Mouse (Mus musculus): ENCODE data around the gene Itpr2. TPM values are rescaled to one million over a fixed set of nuclear protein-coding genes. Genes with fewer than 3 reads are reported as not detected.

The Itpr2 gene
- polyA plus RNA-seq, 1 experiment, result 25.5 TPM

GRCm38 (mm10) chr6:146513384-146513783 lies 11.4 kb upstream of the Itpr2 start:
- no peak overlapping the region for H3K4me3 ChIP-seq (replicated peaks; ENCODE audit: extremely low read depth, low read depth, low read length)
- DNase-seq, result no peak
- H3K4me1 ChIP-seq (ENCODE audit: control insufficient read depth, insufficient read depth, low read length), result peaks cover 6% of the 10 kb centered on the region; the same call in 1 of the 2 replicates
- TF ChIP-seq CTCF (IDR thresholded peaks at IDR 0.05; ENCODE audit: insufficient read depth, low read length), result no peak
- no peak for TF ChIP-seq POLR2A (IDR thresholded peaks at IDR 0.05; ENCODE audit: borderline replicate concordance, extremely low read depth, low read depth, low read length)
- 70% methylated on average over 8 of the region's 8 CpGs for WGBS

- Histone ChIP-seq H3K4me1 (ENCODE audit: control insufficient read depth, insufficient read depth, low read length) (peaks cover 6% of the 10 kb centered on the region; the same call in 1 of the 2 replicates), H3K4me3 (replicated peaks; ENCODE audit: extremely low read depth, low read depth, low read length) (no peak overlapping the region)
- no peak for TF ChIP-seq CTCF (IDR thresholded peaks at IDR 0.05; ENCODE audit: insufficient read depth, low read length)
- WGBS, result 82% methylated on average over 8 of the region's 8 CpGs
- no peak for DNase-seq
These were observed 9.5 kb upstream of the Itpr2 start for GRCm38 (mm10) chr6:146511511-146511910.

- no peak for TF ChIP-seq POLR2A (IDR thresholded peaks at IDR 0.05; ENCODE audit: borderline replicate concordance, extremely low read depth, low read depth, low read length)
- no peak for TF ChIP-seq CTCF (IDR thresholded peaks at IDR 0.05; ENCODE audit: insufficient read depth, low read length)
These were observed 7.9 kb upstream of the Itpr2 start for GRCm38 (mm10) chr6:146509891-146510290.

DNA sequence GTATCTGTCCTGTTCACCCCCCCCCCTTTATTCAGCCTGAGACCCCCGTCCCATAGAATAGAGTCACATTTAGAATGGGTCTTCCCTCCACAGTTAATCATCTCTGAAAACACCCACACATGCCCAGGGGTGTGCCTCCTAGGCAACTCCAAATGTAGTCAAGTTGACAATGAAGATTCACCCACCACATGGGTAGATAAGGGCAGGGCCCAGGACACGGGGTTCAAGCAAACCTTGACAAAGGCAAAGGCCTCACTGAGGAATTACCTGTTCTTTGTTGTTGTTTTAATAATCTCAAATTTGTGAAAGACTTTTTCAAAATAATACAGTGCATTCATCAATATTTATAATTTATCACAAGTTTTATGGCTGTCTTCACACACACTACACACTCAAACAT lies 2.4 kb upstream of the Itpr2 start:
- no peak for DNase-seq
- peaks cover 3% of the 10 kb centered on the region; the same call in 1 of the 2 replicates for H3K4me1 ChIP-seq (ENCODE audit: control insufficient read depth, insufficient read depth, low read length)
- 80% methylated on average over 2 of the region's 2 CpGs for WGBS
- no peak overlapping the region for H3K4me3 ChIP-seq (replicated peaks; ENCODE audit: extremely low read depth, low read depth, low read length)
- TF ChIP-seq POLR2A (IDR thresholded peaks at IDR 0.05; ENCODE audit: borderline replicate concordance, extremely low read depth, low read depth, low read length) (no peak), CTCF (IDR thresholded peaks at IDR 0.05; ENCODE audit: insufficient read depth, low read length) (no peak)

More at GRCm38 (mm10) chr6:146509891-146510290, 7.9 kb upstream of the Itpr2 start:
- Histone ChIP-seq H3K4me1 (ENCODE audit: control insufficient read depth, insufficient read depth, low read length) (peaks cover 4% of the 10 kb centered on the region; the same call in 1 of the 2 replicates), H3K4me3 (replicated peaks; ENCODE audit: extremely low read depth, low read depth, low read length) (no peak overlapping the region)
- 100% methylated on average over 2 of the region's 2 CpGs for WGBS
- no peak for DNase-seq

- H3K4me3 ChIP-seq (replicated peaks; ENCODE audit: extremely low read depth, low read depth, low read length), result peak overlapping the region; percentile 69
- TF ChIP-seq POLR2A (IDR thresholded peaks at IDR 0.05; ENCODE audit: borderline replicate concordance, extremely low read depth, low read depth, low read length) (no peak), CTCF (IDR thresholded peaks at IDR 0.05; ENCODE audit: insufficient read depth, low read length) (no peak)
These were observed 833 bp upstream of the Itpr2 start for GRCm38 (mm10) chr6:146502856-146503255.

DNA sequence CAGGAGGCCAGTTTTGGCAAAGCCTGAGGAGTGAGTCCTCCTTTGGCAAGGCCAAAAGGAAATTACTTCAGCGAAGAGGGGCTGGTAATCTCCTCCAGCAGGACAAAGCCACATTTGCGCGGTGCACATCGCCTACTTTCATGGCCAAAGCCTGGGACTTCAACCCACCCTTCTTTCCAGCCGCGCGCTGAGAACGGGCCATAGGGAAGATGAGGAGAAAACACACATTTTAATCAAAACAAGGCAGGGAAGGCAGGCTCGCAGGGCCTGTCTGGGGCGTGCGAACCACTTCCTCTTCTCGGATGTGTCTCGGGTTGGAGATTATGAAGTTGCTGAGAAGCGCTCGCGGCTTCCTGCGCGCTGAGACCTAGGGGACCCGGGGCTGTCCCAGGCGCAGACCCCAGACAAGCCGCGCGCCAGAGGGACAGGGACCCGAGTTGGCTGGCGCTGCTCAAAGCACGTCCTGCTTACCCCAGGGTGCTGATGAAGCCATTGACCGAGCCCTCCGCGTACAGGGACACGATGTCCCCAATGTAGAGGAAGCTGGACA lies 632 bp downstream of the Itpr2 start:
- peak; percentile 69 for DNase-seq
- H3K4me1 ChIP-seq (ENCODE audit: control insufficient read depth, insufficient read depth, low read length), result peaks cover 3% of the 10 kb centered on the region; the same call in 1 of the 2 replicates
- TF ChIP-seq CTCF (IDR thresholded peaks at IDR 0.05; ENCODE audit: insufficient read depth, low read length) (no peak), POLR2A (IDR thresholded peaks at IDR 0.05; ENCODE audit: borderline replicate concordance, extremely low read depth, low read depth, low read length) (peak; percentile 77; the same call in 1 of the 2 replicates)
- WGBS, result under 1% methylated on average over 30 of the region's 30 CpGs
- H3K4me3 ChIP-seq (replicated peaks; ENCODE audit: extremely low read depth, low read depth, low read length), result peak overlapping the region; percentile 69

More at GRCm38 (mm10) chr6:146502856-146503255, 833 bp upstream of the Itpr2 start:
- no peak for DNase-seq
- 37% methylated on average over 3 of the region's 3 CpGs for WGBS
- peaks cover 3% of the 10 kb centered on the region; the same call in 1 of the 2 replicates for H3K4me1 ChIP-seq (ENCODE audit: control insufficient read depth, insufficient read depth, low read length)

- no peak for DNase-seq
- Histone ChIP-seq H3K4me3 (replicated peaks; ENCODE audit: extremely low read depth, low read depth, low read length) (peak overlapping the region; percentile 69), H3K4me1 (ENCODE audit: control insufficient read depth, insufficient read depth, low read length) (peaks cover 3% of the 10 kb centered on the region; the same call in 1 of the 2 replicates)
- TF ChIP-seq CTCF (IDR thresholded peaks at IDR 0.05; ENCODE audit: insufficient read depth, low read length) (no peak), POLR2A (IDR thresholded peaks at IDR 0.05; ENCODE audit: borderline replicate concordance, extremely low read depth, low read depth, low read length) (no peak)
- WGBS, result 45% methylated on average over 5 of the region's 5 CpGs
These were observed 1.3 kb downstream of the Itpr2 start for GRCm38 (mm10) chr6:146500771-146501170.

- WGBS, result 72% methylated on average over 6 of the region's 6 CpGs
- TF ChIP-seq CTCF (IDR thresholded peaks at IDR 0.05; ENCODE audit: insufficient read depth, low read length) (no peak), POLR2A (IDR thresholded peaks at IDR 0.05; ENCODE audit: borderline replicate concordance, extremely low read depth, low read depth, low read length) (no peak)
- DNase-seq, result no peak
- Histone ChIP-seq H3K4me1 (ENCODE audit: control insufficient read depth, insufficient read depth, low read length) (peaks cover 3% of the 10 kb centered on the region; the same call in 1 of the 2 replicates), H3K4me3 (replicated peaks; ENCODE audit: extremely low read depth, low read depth, low read length) (no peak overlapping the region)
These were observed 1.8 kb downstream of the Itpr2 start for GRCm38 (mm10) chr6:146500206-146500605.

GRCm38 (mm10) chr6:146499566-146499965 lies 2.5 kb downstream of the Itpr2 start:
- H3K4me1 ChIP-seq (ENCODE audit: control insufficient read depth, insufficient read depth, low read length), result peaks cover 3% of the 10 kb centered on the region; the same call in 1 of the 2 replicates
- WGBS, result 88% methylated on average over 4 of the region's 4 CpGs
- H3K4me3 ChIP-seq (replicated peaks; ENCODE audit: extremely low read depth, low read depth, low read length), result no peak overlapping the region
- TF ChIP-seq CTCF (IDR thresholded peaks at IDR 0.05; ENCODE audit: insufficient read depth, low read length), result no peak
- TF ChIP-seq POLR2A (IDR thresholded peaks at IDR 0.05; ENCODE audit: borderline replicate concordance, extremely low read depth, low read depth, low read length), result no peak
- DNase-seq, result no peak

DNA sequence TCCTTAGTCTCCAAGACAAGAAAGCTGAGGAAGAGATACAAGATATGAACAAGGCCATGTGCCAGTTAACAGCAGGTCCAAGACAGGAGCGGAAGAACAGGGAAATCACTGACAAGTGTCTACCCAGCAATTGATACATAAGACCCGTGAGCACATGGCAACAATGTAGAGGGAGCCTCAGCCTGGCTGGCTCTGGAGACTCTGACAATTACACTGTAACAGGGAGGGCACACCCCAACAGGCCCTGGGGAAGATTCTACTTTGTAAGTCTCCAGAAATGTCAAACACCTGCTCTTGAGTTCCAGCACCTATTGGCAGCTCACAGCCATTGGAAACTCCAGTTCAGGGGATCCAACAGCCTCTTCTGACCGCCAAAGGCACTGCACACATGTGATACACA lies 3.6 kb downstream of the Itpr2 start:
- 83% methylated on average over 3 of the region's 3 CpGs for WGBS
- DNase-seq, result no peak
- TF ChIP-seq POLR2A (IDR thresholded peaks at IDR 0.05; ENCODE audit: borderline replicate concordance, extremely low read depth, low read depth, low read length) (no peak), CTCF (IDR thresholded peaks at IDR 0.05; ENCODE audit: insufficient read depth, low read length) (no peak)
- H3K4me1 ChIP-seq (ENCODE audit: control insufficient read depth, insufficient read depth, low read length), result peaks cover 6% of the 10 kb centered on the region
- no peak overlapping the region for H3K4me3 ChIP-seq (replicated peaks; ENCODE audit: extremely low read depth, low read depth, low read length)
